Mouse (Mus musculus) cerebellum, adult 11-12 months (tissue): ENCODE data around the gene Wdr74.
A peak's percentile ranks its signal among the peaks of the same experiment; 100 is the strongest.

Experiments used
- DNase-seq: peaks from one replicate; pipeline ENCODE4 v3.0.0; 2022

Gene Wdr74

DNA sequence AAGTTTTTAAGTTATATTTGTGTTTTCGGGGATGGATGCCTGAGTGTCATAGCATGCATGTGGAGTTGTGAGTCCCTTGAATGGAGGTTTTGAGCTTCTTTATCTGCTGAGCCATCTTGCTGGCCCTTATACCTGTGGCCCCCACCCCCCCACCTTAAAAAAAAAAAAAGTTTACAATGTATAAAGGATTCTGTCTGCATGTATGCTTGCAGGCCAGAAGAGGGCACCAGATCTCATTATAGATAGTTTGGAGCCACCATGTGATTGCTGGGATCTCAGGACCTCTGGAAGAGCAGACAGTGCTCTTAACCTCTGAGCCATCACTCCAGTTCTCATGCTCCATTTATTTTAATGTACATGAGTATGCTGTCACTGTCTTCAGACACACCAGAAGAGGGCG, 11.7 kb downstream of the Wdr74 start:
- DNase-seq = no peak

DNA sequence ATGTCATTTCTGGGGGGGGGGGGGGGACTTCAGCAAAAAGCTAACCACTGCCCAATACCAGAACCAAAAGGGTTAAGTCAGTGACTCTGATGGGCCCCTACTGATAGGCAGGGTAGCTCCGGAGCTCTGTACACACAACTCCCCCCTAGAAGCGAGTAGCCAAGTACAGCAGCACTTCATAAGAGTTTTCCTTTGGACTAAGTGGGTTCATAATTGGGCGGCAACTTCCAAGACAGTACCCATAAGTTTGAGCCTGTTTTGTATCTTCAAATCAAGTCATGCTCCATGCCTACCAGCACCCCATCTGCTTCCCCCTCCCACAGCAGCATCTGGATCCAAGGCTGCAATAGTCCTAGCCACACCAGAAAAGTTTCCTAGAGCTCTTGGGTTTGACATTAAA, 20.0 kb downstream of the Wdr74 start:
- no peak for DNase-seq

DNA sequence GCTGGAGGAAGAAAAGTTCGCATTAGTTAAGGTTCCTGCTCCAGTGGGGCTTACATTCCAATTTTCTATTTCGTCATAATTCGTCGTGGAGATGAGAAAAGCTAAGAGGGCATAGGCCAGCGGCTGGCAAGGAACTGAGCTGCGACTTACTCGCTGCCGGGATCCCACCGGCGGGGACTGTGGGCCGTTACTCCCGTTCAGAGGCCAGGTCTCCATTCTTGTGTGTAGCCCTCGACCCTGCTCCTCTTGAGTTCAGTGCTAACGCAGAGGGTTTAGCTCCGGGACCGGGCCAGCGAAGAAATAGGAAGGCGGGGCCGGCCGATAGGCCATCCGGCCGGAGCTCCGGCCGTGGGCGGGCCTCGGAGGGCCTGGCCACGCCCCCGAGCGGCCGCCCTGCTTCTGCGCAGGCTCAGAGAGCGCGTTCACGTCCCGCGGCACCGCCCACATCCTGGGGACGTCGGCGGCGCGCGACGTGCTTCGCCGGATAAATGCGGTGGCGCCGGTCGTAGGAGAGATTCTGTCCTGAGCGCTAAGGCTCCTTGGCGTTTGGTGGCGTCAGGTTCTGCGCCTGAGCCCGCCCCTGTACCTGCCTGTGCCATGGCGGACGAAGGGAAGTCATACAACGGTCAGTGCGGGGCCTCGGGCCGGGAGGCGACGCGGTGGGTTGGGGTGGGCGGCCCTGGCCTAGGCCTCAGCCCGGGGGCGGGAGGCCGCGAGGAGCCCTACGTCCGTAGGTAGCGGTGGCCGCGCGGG, 21.2 kb downstream of the Wdr74 start, which contains the start of gene Nxf1:
Gene Nxf1, plus strand, starts transcription at position 439 of the 753 bp plus-strand sequence.
- peak; percentile 87 for DNase-seq

- no peak for DNase-seq
These were observed 21.9 kb downstream of the Wdr74 start for GRCm38 (mm10) chr19:8757471-8757998.

- no peak for DNase-seq
These were observed 23.3 kb downstream of the Wdr74 start for GRCm38 (mm10) chr19:8758899-8759298.

DNA sequence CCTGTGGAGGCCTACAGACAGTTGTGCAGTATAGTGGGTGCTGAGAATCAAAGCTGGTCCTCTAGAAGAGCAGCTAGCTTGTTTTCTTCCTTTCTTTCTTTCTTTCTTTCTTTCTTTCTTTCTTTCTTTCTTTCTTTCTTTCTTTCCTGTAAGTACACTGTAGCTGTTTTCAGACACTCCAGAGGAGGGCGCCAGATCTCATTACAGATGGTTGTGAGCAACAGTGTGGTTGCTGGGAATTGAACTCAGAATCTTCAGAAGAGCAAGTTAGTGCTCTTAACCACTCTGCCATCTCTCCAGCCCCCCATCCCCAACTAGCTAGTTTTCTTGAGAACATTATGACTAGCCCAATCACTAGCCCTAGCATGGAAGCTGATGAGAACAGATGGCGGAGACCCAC, 25.1 kb downstream of the Wdr74 start:
- DNase-seq = no peak

DNA sequence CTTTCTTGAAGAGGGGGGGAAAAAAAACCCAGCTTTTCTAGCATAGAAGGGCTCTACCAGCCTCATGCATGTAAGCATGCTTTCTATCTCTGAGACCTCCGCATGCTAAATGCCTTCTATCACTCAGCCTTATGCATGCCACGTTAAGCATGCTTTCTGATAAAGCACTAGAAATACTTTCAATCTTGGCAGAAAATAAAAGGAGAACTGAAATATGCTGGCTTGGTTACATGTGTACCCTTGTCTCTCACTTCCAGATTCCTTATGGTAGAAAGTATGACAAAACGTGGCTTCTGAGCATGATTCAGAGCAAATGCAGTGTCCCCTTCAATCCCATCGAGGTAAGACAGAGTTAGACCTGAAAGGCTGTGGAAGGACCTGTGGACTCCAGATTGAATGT, 27.6 kb downstream of the Wdr74 start:
- no peak for DNase-seq

DNA sequence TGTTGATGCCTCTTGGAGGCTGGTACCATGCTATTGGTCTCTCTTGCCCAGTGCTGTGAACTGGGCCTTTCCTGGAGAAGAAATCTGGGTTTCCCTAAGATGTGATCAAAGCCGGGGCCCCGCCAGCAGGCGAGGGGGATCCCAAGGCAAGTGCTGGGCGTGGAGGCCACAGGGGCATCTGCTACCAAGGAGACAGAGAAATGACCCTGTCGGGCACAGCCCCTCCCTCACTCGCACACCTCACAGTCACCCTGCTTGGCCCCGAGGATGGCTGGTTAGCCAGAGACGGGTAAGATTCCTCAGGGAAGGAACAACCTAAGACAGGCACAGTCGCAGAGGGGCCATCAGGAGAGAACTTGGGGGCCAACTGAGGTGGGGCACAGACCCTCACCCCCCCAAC, 29.9 kb downstream of the Wdr74 start:
- DNase-seq = no peak

- peak; percentile 77 for DNase-seq
These were observed 35.1 kb downstream of the Wdr74 start, which contains the start of gene Tmem223 for GRCm38 (mm10) chr19:8770567-8771270. Gene Tmem223 (plus strand): TSS chr19:8770996.

DNA sequence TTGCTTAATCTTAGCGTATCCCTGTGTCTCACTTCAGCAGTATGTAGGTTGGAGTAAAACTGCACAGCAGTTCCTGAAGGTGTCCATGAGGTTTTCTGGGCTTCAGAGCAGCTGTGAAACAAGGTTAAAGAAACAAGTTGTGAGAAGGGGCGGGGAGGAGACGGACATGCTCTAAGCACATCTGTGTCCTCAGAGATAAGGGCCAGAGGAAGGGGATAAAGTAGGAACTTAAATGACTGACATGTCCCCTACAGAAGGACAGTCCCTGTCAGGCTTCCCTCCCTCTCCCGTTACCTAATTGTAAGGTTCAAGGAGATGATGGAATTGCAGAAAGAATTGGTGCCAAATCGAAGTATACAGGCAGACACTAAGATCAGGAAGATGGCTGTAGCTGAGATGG, 37.4 kb downstream of the Wdr74 start:
- DNase-seq = no peak

DNA sequence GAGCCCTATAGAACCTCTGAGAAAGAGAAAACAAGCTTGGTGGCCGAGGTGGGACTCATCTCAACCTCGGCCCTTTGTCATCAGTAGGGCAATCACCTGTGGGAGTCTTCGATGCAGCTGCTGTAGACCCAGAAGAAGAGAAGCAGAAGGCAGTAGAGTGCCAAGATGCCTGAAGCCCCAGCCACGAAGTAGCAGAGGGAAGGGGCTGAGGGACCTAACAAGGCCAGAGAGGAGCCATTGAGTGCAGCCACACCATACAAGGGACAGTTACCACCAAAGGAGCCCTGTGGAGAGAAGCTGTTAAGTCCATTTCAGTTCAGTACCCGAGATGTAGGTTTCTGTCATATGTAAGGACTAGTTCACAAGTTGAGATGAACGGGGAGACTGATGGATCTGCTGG, 37.8 kb downstream of the Wdr74 start:
- no peak for DNase-seq

GRCm38 (mm10) chr19:8774086-8774835, 38.6 kb downstream of the Wdr74 start, which contains the start of gene Tmem179b:
Gene Tmem179b (minus strand): TSS chr19:8774467.
- DNase-seq = peak; percentile 95

DNA sequence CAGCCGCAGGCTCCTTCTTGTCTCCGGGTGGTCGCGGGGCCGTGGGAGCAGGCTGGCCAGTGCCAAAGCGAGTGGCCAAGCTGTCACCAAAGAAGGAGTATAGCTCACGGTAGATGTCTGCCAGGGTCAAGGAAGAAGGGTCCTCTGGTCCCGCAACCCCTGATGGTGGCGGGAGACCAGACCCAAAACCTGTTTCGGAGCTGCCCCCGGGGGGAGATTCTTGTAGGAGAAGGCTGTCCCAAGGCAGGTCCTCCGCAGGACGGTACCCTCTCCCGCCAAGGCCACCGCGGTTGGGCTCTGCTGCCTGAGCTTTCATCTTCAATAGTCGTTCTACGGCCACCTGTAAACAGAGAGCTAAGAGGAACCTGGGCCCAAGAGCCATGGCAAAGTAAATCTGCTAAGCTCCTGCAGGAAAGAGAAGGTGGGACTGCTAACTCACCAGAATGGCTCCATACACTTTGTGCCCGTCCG, 39.4 kb downstream of the Wdr74 start:
- DNase-seq = no peak

GRCm38 (mm10) chr19:8786008-8786781, 50.6 kb downstream of the Wdr74 start, which contains the start of gene Taf6l:
Gene Taf6l (minus strand): TSS chr19:8786417.
- DNase-seq = peak; percentile 94

DNA sequence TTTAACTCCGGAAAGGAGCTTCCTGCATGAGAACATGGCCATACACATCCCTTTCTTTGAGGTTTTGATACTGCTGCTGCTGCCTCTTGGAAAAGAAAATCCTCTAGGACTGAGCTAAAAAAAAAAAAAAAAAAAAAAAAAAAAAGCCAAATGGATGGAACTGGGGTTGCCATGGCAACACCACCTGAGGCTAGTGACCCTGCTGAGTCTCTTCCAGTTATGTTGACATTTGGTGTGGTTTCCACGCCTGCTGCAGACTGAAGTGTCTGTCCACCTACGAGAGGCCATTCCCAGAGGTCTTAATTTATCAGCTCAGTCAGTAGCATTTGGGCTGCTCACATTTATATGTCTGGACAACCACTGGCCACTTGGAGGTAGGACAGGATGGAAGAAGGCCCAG, 52.9 kb downstream of the Wdr74 start:
- no peak for DNase-seq

DNA sequence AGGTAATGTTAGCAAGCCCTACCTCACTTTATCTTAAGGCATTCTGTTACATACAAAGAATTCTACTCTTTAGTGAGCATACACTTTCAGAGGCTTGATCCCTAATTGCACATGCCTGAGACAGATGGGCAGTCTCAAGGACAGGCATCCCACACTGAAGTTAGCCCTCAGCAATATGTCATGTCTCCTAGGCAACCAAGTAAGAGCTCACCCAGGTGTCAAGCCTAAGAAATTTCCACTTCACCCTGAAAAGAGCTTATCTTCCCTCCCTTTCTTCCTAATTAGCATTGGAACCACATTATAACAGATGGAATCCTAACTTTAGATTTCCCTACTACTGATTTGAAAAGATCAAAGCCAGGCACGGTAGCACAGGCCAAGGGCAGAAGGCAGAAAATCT, 53.5 kb downstream of the Wdr74 start:
- DNase-seq = no peak

DNA sequence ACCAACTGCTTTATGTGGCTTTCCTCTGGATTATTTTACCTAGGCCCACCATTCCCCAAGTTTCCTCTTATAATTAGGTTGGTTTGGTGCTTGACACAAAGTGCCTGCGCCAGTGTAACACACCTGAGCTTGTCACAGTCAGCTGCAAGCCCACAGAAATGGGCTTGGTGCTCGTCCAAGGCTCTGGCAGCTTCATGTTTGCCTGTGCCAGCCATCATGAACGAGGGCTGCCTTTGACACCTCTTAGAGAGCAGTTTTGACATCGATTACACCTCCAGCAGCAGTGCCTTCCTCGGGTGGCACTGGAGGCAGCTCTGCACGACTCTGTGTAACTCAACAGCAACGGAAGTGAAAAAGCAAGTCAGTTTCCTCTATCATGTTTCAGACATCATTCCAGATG, 54.5 kb downstream of the Wdr74 start:
- DNase-seq = no peak
